Mouse (Mus musculus) hindbrain, embryonic 13.5 days (tissue): Measurements from ENCODE around the gene Noxred1. TPM values are rescaled to one million over a fixed set of nuclear protein-coding genes. Genes with fewer than 3 reads are reported as not detected.

Experiments
- ATAC-seq: fragments of 200-750 bp; cut with Nextera tagmentation; 2 replicates; pipeline ENCODE4 v1.8.0; 2017; ENCODE audit warnings: moderate TSS enrichment; ENCODE audit not compliant: low FRiP score
- H3K27ac ChIP-seq: fragments of 300-500 bp; sonication (generic); 2 replicates; pipeline ENCODE4 v1.5.1; 2015; ENCODE audit warnings: inconsistent platforms, mild to moderate bottlenecking, moderate library complexity
- H3K27me3 ChIP-seq: fragments of 300-500 bp; sonication (generic); 2 replicates; pipeline ENCODE4 v1.6.1; 2015; ENCODE audit warnings: mild to moderate bottlenecking, inconsistent platforms
- H3K36me3 ChIP-seq: fragments of 300-500 bp; sonication (generic); 2 replicates; pipeline ENCODE4 v1.6.1; 2015; ENCODE audit warnings: mild to moderate bottlenecking, inconsistent platforms
- H3K4me1 ChIP-seq: fragments of 300-500 bp; sonication (generic); replicated peaks from 2 replicates; pipeline ENCODE4 v1.6.1; 2015; ENCODE audit warnings: inconsistent platforms
- H3K4me2 ChIP-seq: fragments of 300-500 bp; sonication (generic); 2 replicates; pipeline ENCODE4 v1.6.1; 2015; ENCODE audit warnings: inconsistent platforms, mild to moderate bottlenecking, moderate library complexity
- H3K4me3 ChIP-seq: fragments of 300-500 bp; sonication (generic); 2 replicates; pipeline ENCODE4 v1.5.1; 2015; ENCODE audit warnings: mild to moderate bottlenecking, inconsistent platforms
- H3K9ac ChIP-seq: fragments of 300-500 bp; sonication (generic); 2 replicates; pipeline ENCODE4 v1.6.1; 2015; ENCODE audit warnings: mild to moderate bottlenecking, inconsistent platforms
- H3K9me3 ChIP-seq: fragments of 300-500 bp; sonication (generic); 2 replicates; pipeline ENCODE4 v1.6.1; 2016; ENCODE audit warnings: inconsistent platforms
- whole genome bisulfite sequencing: fragments of 180-500 bp; shearing (Covaris S2); methylation state at CpG from one replicate; pipeline ENCODE4 v1.1.7; 2015; 5-methylcytosine and 5-hydroxymethylcytosine counted together
- polyA plus RNA-seq: library from polyadenylated mRNA; unstranded; fragments of >200 nt; fragmentation: Nextera tagmentation; extraction: Ambion mirVana; gene quantifications from 2 replicates; pipeline ENCODE4 v1.2.1, GENCODE M21; 2015

Gene Noxred1
- polyA plus RNA-seq, 1 experiment from 2014 or later: 1.6 TPM

- H3K4me3 ChIP-seq: peak overlapping the region; percentile 85
- peaks cover 47% of the 10 kb centered on the region for H3K36me3 ChIP-seq
- WGBS: under 1% methylated on average over 31 of the region's 31 CpGs
- H3K4me2 ChIP-seq: peak overlapping the region; percentile 95
- peaks cover 21% of the 10 kb centered on the region for H3K4me1 ChIP-seq
- H3K9me3 ChIP-seq: no peaks in the 10 kb centered on the region
- no peaks in the 10 kb centered on the region for H3K27me3 ChIP-seq
- H3K27ac ChIP-seq: peak overlapping the region; percentile 91
- ATAC-seq: no peak; the same call in none of the 2 replicates
- H3K9ac ChIP-seq: peak overlapping the region; percentile 92
These were observed 28.5 kb upstream of the Noxred1 start for GRCm38 (mm10) chr12:87266827-87267603.

GRCm38 (mm10) chr12:87266108-87266826 lies 27.7 kb upstream of the Noxred1 start, which contains the start of the genes Vipas39 and Ahsa1:
Gene Vipas39, minus strand, starts transcription at chr12:87266256.
Gene Ahsa1, plus strand, starts transcription at chr12:87266479.
- peak; percentile 99 for ATAC-seq
- peaks cover 21% of the 10 kb centered on the region for H3K4me1 ChIP-seq
- no peaks in the 10 kb centered on the region for H3K27me3 ChIP-seq
- peaks cover 47% of the 10 kb centered on the region for H3K36me3 ChIP-seq
- H3K27ac ChIP-seq: peak within 1 kb of the TSS; percentile 91
- peak within 1 kb of the TSS; percentile 85 for H3K4me3 ChIP-seq
- H3K9ac ChIP-seq: peak within 1 kb of the TSS; percentile 92
- peak within 1 kb of the TSS; percentile 95 for H3K4me2 ChIP-seq
- H3K9me3 ChIP-seq: no peaks in the 10 kb centered on the region
- 0% methylated on average over 31 of the region's 31 CpGs for WGBS

GRCm38 (mm10) chr12:87265444-87265843 lies 26.9 kb upstream of the Noxred1 start:
- no peak for ATAC-seq
- Histone ChIP-seq H3K36me3 (peaks cover 47% of the 10 kb centered on the region), H3K27me3 (no peaks in the 10 kb centered on the region), H3K27ac (peak overlapping the region; percentile 90), H3K9me3 (no peaks in the 10 kb centered on the region), H3K9ac (peak overlapping the region; percentile 89), H3K4me2 (peak overlapping the region; percentile 71), H3K4me1 (peaks cover 21% of the 10 kb centered on the region), H3K4me3 (peak overlapping the region; percentile 85)
- 25% methylated on average over 11 of the region's 11 CpGs for WGBS

GRCm38 (mm10) chr12:87260562-87260961 lies 22.0 kb upstream of the Noxred1 start:
- Histone ChIP-seq H3K27ac (no peak overlapping the region), H3K4me2 (no peak overlapping the region), H3K9ac (no peak overlapping the region), H3K9me3 (no peaks in the 10 kb centered on the region), H3K27me3 (no peaks in the 10 kb centered on the region), H3K4me1 (peaks cover 7% of the 10 kb centered on the region), H3K4me3 (no peak overlapping the region), H3K36me3 (peaks cover 78% of the 10 kb centered on the region)
- no peak for ATAC-seq
- 98% methylated on average over 8 of the region's 8 CpGs for whole genome bisulfite sequencing

- Histone ChIP-seq H3K4me2 (no peak overlapping the region), H3K27me3 (no peaks in the 10 kb centered on the region), H3K9me3 (no peaks in the 10 kb centered on the region), H3K36me3 (peaks cover 94% of the 10 kb centered on the region), H3K4me3 (no peak overlapping the region), H3K27ac (no peak overlapping the region), H3K9ac (no peak overlapping the region), H3K4me1 (no peaks in the 10 kb centered on the region)
- 95% methylated on average over 5 of the region's 5 CpGs for WGBS
- ATAC-seq: no peak
These were observed 18.1 kb upstream of the Noxred1 start for GRCm38 (mm10) chr12:87256629-87257028.

- H3K4me1 ChIP-seq: no peaks in the 10 kb centered on the region
- no peak overlapping the region for H3K4me2 ChIP-seq
- H3K27ac ChIP-seq: no peak overlapping the region
- no peak overlapping the region for H3K9ac ChIP-seq
- WGBS: 97% methylated on average over 6 of the region's 6 CpGs
- H3K36me3 ChIP-seq: peaks cover 96% of the 10 kb centered on the region
- no peak overlapping the region for H3K4me3 ChIP-seq
- H3K27me3 ChIP-seq: no peaks in the 10 kb centered on the region
- ATAC-seq: no peak
- no peaks in the 10 kb centered on the region for H3K9me3 ChIP-seq
These were observed 15.3 kb upstream of the Noxred1 start for GRCm38 (mm10) chr12:87253878-87254277.

GRCm38 (mm10) chr12:87250161-87250560 lies 11.6 kb upstream of the Noxred1 start:
- Histone ChIP-seq H3K4me3 (no peak overlapping the region), H3K4me2 (no peak overlapping the region), H3K4me1 (no peaks in the 10 kb centered on the region), H3K9me3 (no peaks in the 10 kb centered on the region), H3K9ac (no peak overlapping the region), H3K27me3 (no peaks in the 10 kb centered on the region), H3K27ac (no peak overlapping the region), H3K36me3 (peaks cover 90% of the 10 kb centered on the region)
- no peak for ATAC-seq
- WGBS: 93% methylated on average over 6 of the region's 6 CpGs

- Histone ChIP-seq H3K27ac (no peak overlapping the region), H3K36me3 (peaks cover 44% of the 10 kb centered on the region), H3K27me3 (no peaks in the 10 kb centered on the region), H3K4me1 (no peaks in the 10 kb centered on the region), H3K4me3 (no peak overlapping the region), H3K9ac (no peak overlapping the region), H3K9me3 (no peaks in the 10 kb centered on the region), H3K4me2 (no peak overlapping the region)
- ATAC-seq: no peak
- 84% methylated on average over 5 of the region's 5 CpGs for whole genome bisulfite sequencing
These were observed 1.5 kb downstream of the Noxred1 start for GRCm38 (mm10) chr12:87236882-87237483.

- H3K4me3 ChIP-seq: no peak overlapping the region
- peaks cover 8% of the 10 kb centered on the region; the same call in 1 of the 2 replicates for H3K36me3 ChIP-seq
- no peaks in the 10 kb centered on the region for H3K27me3 ChIP-seq
- H3K4me2 ChIP-seq: no peak overlapping the region
- H3K27ac ChIP-seq: no peak overlapping the region
- no peaks in the 10 kb centered on the region for H3K4me1 ChIP-seq
- H3K9ac ChIP-seq: no peak overlapping the region
- ATAC-seq: no peak
- no peaks in the 10 kb centered on the region for H3K9me3 ChIP-seq
These were observed 8.1 kb downstream of the Noxred1 start for GRCm38 (mm10) chr12:87230379-87230895.

- Histone ChIP-seq H3K27ac (no peak overlapping the region), H3K4me3 (no peak overlapping the region), H3K36me3 (peaks cover 8% of the 10 kb centered on the region; the same call in 1 of the 2 replicates), H3K9ac (no peak overlapping the region), H3K9me3 (no peaks in the 10 kb centered on the region), H3K27me3 (no peaks in the 10 kb centered on the region), H3K4me2 (no peak overlapping the region), H3K4me1 (no peaks in the 10 kb centered on the region)
- no peak for ATAC-seq
- 88% methylated on average over 2 of the region's 2 CpGs for WGBS
These were observed 8.9 kb downstream of the Noxred1 start for GRCm38 (mm10) chr12:87229633-87230032.

- no peaks in the 10 kb centered on the region for H3K4me1 ChIP-seq
These were observed 11.7 kb downstream of the Noxred1 start for GRCm38 (mm10) chr12:87226801-87227200.

GRCm38 (mm10) chr12:87224950-87225349 lies 13.6 kb downstream of the Noxred1 start:
- 81% methylated on average over 10 of the region's 10 CpGs for WGBS
- no peak overlapping the region for H3K4me3 ChIP-seq
- no peak overlapping the region for H3K9ac ChIP-seq
- peaks cover 8% of the 10 kb centered on the region; the same call in 1 of the 2 replicates for H3K36me3 ChIP-seq
- no peaks in the 10 kb centered on the region for H3K9me3 ChIP-seq
- no peak overlapping the region for H3K27ac ChIP-seq
- H3K27me3 ChIP-seq: no peaks in the 10 kb centered on the region
- H3K4me2 ChIP-seq: no peak overlapping the region
- no peaks in the 10 kb centered on the region for H3K4me1 ChIP-seq
- no peak for ATAC-seq

More at GRCm38 (mm10) chr12:87226801-87227200, 11.7 kb downstream of the Noxred1 start:
- H3K4me2 ChIP-seq: no peak overlapping the region
- WGBS: 73% methylated on average over 7 of the region's 7 CpGs
- no peaks in the 10 kb centered on the region for H3K9me3 ChIP-seq
- H3K36me3 ChIP-seq: peaks cover 8% of the 10 kb centered on the region; the same call in 1 of the 2 replicates
- H3K27ac ChIP-seq: no peak overlapping the region
- no peak overlapping the region for H3K9ac ChIP-seq
- H3K4me3 ChIP-seq: no peak overlapping the region
- H3K27me3 ChIP-seq: no peaks in the 10 kb centered on the region
- ATAC-seq: no peak
